Comparison of ENCODE assay signal across 21 mouse cellular contexts in the genomic region with DNA sequence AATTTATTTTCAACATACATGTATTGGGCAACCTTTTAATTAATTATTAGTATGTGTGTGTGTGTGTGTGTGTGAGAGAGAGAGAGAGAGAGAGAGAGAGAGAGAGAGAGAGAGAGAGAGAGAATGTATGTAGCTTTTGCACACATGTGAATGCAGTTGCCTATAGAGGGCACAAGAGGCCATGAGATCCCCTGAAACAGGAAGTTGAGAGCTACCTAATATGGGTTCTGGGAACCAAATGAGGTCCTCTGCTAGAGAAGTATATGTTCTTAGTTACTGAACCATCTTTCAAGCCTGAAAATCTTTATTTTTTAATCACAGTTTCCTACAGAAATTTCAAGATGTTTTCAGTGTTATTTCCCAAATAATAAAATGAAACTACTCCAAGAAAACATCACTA. TPM values are rescaled to one million over a fixed set of nuclear protein-coding genes. Genes with fewer than 3 reads are reported as not detected.
DNase-seq lines count a peak whose midpoint lies in the region; ATAC-seq and TF ChIP-seq lines count a peak whose summit lies in the region.
"Had no signal": no experiment of that assay in that cellular context is flagged by ENCODE, and none has a peak within 500 bp of the region (broad histone marks: within the 10 kb centered on the region; RNA-seq: fewer than 3 reads in every experiment).

No protein-coding gene starts in this region.

- no peaks in the 10 kb centered on the region for H3K4me1 ChIP-seq in liver, embryonic 14.5 days (replicated peaks; ENCODE audit: control insufficient read depth in 2 of 2, insufficient read depth in 2 of 2, low read length in 1 of 2)
- H3K4me1 ChIP-seq in CH12.LX (ENCODE audit: control insufficient read depth in 1 of 2, insufficient read depth in 2 of 2): peaks cover 4 to 7% of the 10 kb centered on the region in 2 experiments; a peak in 1 of 4 replicates
- no peaks in the 10 kb centered on the region for H3K4me1 ChIP-seq in cerebellum, adult 2 months (ENCODE audit: control insufficient read depth, insufficient read depth, low read length)
- H3K4me1 ChIP-seq: embryonic facial prominence, embryonic 10.5 days; forebrain, embryonic 15.5 days; hindbrain, embryonic 12.5 days; limb, embryonic 10.5 days; liver, embryonic 15.5 days; megakaryocyte, embryonic 14.5 days; neural tube, embryonic 13.5 days had no signal

- TF ChIP-seq EP300 in liver, embryonic 14.5 days (IDR thresholded peaks at IDR 0.05; ENCODE audit: low read depth): no peak
- no peak for TF ChIP-seq EP300 in CH12.LX (IDR thresholded peaks at IDR 0.05; ENCODE audit: low read length)

- no peak overlapping the region for H3K4me3 ChIP-seq in liver, embryonic 14.5 days (ENCODE audit: insufficient read depth in 1 of 2, low read depth in 2 of 2, low read length in 2 of 2)
- H3K4me3 ChIP-seq in CH12.LX (replicated peaks in 1 of 3; ENCODE audit: low read depth in 2 of 3, low read length in 2 of 3, poor library complexity in 1 of 3): no peak overlapping the region
- H3K4me3 ChIP-seq in cerebellum, adult 2 months (replicated peaks; ENCODE audit: insufficient read depth, low read depth, low read length): no peak overlapping the region
- H3K4me3 ChIP-seq: embryonic facial prominence, embryonic 10.5 days; erythroblast, embryonic 14.5 days; forebrain, embryonic 15.5 days; hindbrain, embryonic 12.5 days; limb, embryonic 10.5 days; liver, embryonic 15.5 days; megakaryocyte, embryonic 14.5 days; neural tube, embryonic 13.5 days had no signal

- no peaks in the 10 kb centered on the region for H3K9me3 ChIP-seq in liver, embryonic 14.5 days (ENCODE audit: control insufficient read depth, low read length)
- H3K9me3 ChIP-seq in CH12.LX (replicated peaks; ENCODE audit: low read length): no peaks in the 10 kb centered on the region
- H3K9me3 ChIP-seq: embryonic facial prominence, embryonic 10.5 days; forebrain, embryonic 15.5 days; hindbrain, embryonic 12.5 days; limb, embryonic 10.5 days; liver, embryonic 15.5 days; megakaryocyte, embryonic 14.5 days; neural tube, embryonic 13.5 days had no signal

- no peak for DNase-seq in liver, embryonic 14.5 days (ENCODE audit: low read depth in 3 of 3, low spot score in 3 of 3)
- no peak for DNase-seq in liver
- peak; percentile 51 for DNase-seq in A20 (ENCODE audit: low read depth, low spot score)
- DNase-seq in CH12.LX (ENCODE audit: extremely low read depth): peak; percentile 40
- DNase-seq in cerebellum, adult 2 months: no peak
- DNase-seq in frontal cortex, postnatal 25 days (ENCODE audit: low spot score in 2 of 2): no peak
- DNase-seq: adrenal gland, postnatal 10 days; cerebellum, postnatal 14 days; kidney, adult 2 months; kidney, postnatal 4 days; layer of hippocampus, postnatal 36 days; thymus, adult 2 months had no signal

- dilution Hi-C loops in CH12.LX (cut with MboI; ENCODE audit: extremely low pct_ligation_motif_present, extremely low pct_unique_long_range_greater_than_20kb, low sequenced_read_pairs): no loop called here

- H3K36me3 ChIP-seq in liver, embryonic 14.5 days (replicated peaks; ENCODE audit: control insufficient read depth, insufficient read depth, low read depth): no peaks in the 10 kb centered on the region
- H3K36me3 ChIP-seq in CH12.LX (replicated peaks in 1 of 2; ENCODE audit: control insufficient read depth in 1 of 2, insufficient read depth in 1 of 2, low read length in 1 of 2): no peaks in the 10 kb centered on the region
- H3K36me3 ChIP-seq: embryonic facial prominence, embryonic 10.5 days; forebrain, embryonic 15.5 days; hindbrain, embryonic 12.5 days; limb, embryonic 10.5 days; liver, embryonic 15.5 days had no signal

- no peaks in the 10 kb centered on the region for H3K79me2 ChIP-seq in CH12.LX (replicated peaks; ENCODE audit: control insufficient read depth, extremely low read depth, insufficient read depth, poor library complexity, severe bottlenecking)

- no peak for ATAC-seq in liver, embryonic 14.5 days (ENCODE audit: insufficient read depth)
- peak; percentile 67 for ATAC-seq in granulocyte monocyte progenitor cell, adult 5-6 weeks (replicated peaks; ENCODE audit: poor library complexity, severe bottlenecking)
- ATAC-seq: forebrain, embryonic 15.5 days had no signal

- peak; percentile 36; the same call in 1 of the 2 replicates for TF ChIP-seq CTCF in liver, embryonic 14.5 days (IDR thresholded peaks at IDR 0.05; ENCODE audit: low read depth)
- peak in 1 of 2 experiments; percentile 53; a peak in 2 of 4 replicates for TF ChIP-seq CTCF in CH12.LX (conservative IDR thresholded peaks at IDR 0.05 in 1 of 2, IDR thresholded peaks at IDR 0.05 in 1 of 2; ENCODE audit: low read depth in 2 of 2, low read length in 2 of 2)
- no peak for TF ChIP-seq CTCF in cerebellum, adult 2 months (IDR thresholded peaks at IDR 0.05; ENCODE audit: borderline replicate concordance, insufficient read depth, low read depth, low read length)

- peak; percentile 65 for TF ChIP-seq RAD21 in CH12.LX (IDR thresholded peaks at IDR 0.05; ENCODE audit: low read depth, low read length)

- no peak for TF ChIP-seq POLR2A in CH12.LX (IDR thresholded peaks at IDR 0.05; ENCODE audit: low read depth, low read length)
- TF ChIP-seq POLR2A in cerebellum, adult 2 months (IDR thresholded peaks at IDR 0.05; ENCODE audit: borderline replicate concordance, insufficient read depth, low read length): no peak

- no peak overlapping the region for H3K4me2 ChIP-seq in liver, embryonic 14.5 days (ENCODE audit: low read depth)
- no peak overlapping the region for H3K4me2 ChIP-seq in CH12.LX (ENCODE audit: insufficient read depth, low read depth, poor library complexity, severe bottlenecking)
- H3K4me2 ChIP-seq: forebrain, embryonic 15.5 days; hindbrain, embryonic 12.5 days; liver, embryonic 15.5 days; neural tube, embryonic 13.5 days had no signal

- H3K9ac ChIP-seq in liver, embryonic 14.5 days (replicated peaks): no peak overlapping the region
- no peak overlapping the region for H3K9ac ChIP-seq in CH12.LX (ENCODE audit: insufficient read depth, low read depth)
- H3K9ac ChIP-seq: forebrain, embryonic 15.5 days; hindbrain, embryonic 12.5 days; liver, embryonic 15.5 days; neural tube, embryonic 13.5 days had no signal

- in situ Hi-C loops in CH12.LX (cut with MboI; ENCODE audit: low pct_ligation_motif_present, low pct_unique_long_range_greater_than_20kb, low sequenced_read_pairs): loop anchor here (25.0 kb wide), 1 partner anchor 499 kb away; no protein-coding TSS in a partner anchor

- H3K27ac ChIP-seq in liver, embryonic 14.5 days: no peak overlapping the region
- no peak overlapping the region for H3K27ac ChIP-seq in CH12.LX (ENCODE audit: insufficient read depth, low read depth)
- no peak overlapping the region for H3K27ac ChIP-seq in cerebellum, adult 2 months (ENCODE audit: insufficient read depth, low read length)
- H3K27ac ChIP-seq: embryonic facial prominence, embryonic 10.5 days; forebrain, embryonic 15.5 days; hindbrain, embryonic 12.5 days; limb, embryonic 10.5 days; liver, embryonic 15.5 days; neural tube, embryonic 13.5 days had no signal

- no peaks in the 10 kb centered on the region for H3K27me3 ChIP-seq in liver, embryonic 14.5 days (ENCODE audit: control insufficient read depth, insufficient read depth, low read length)
- H3K27me3 ChIP-seq in CH12.LX (replicated peaks): no peaks in the 10 kb centered on the region
- H3K27me3 ChIP-seq in cerebellum, adult 2 months (ENCODE audit: control insufficient read depth, insufficient read depth, low read length): no peaks in the 10 kb centered on the region; the same call in 1 of the 2 replicates
- H3K27me3 ChIP-seq: forebrain, embryonic 15.5 days; hindbrain, embryonic 12.5 days; liver, embryonic 15.5 days; neural tube, embryonic 13.5 days had no signal

TF ChIP-seq in CH12.LX, 34 proteins besides CTCF, POLR2A, EP300 and RAD21:
- TF ChIP-seq MAX (IDR thresholded peaks at IDR 0.05; ENCODE audit: low read length) (no peak), MAZ (IDR thresholded peaks at IDR 0.05; ENCODE audit: low read depth, low read length) (no peak), SMC3 (IDR thresholded peaks at IDR 0.05; ENCODE audit: low read depth, low read length) (peak; percentile 31), KAT2A (IDR thresholded peaks at IDR 0.05; ENCODE audit: insufficient replicate concordance, low read length) (no peak)

RNA-seq across cellular contexts. Expression of a gene that starts 30.6 kb away (rescaled TPM):
- polyA plus RNA-seq in liver, embryonic 14.5 days (2012; rRNA removed): 0.08 and 0.09 TPM in 2 replicates
- 0.04 and 0.28 TPM in 2 replicates for polyA plus RNA-seq in liver, embryonic 14.5 days (2014; fragmentation: Nextera tagmentation; extraction: Ambion mirVana)
- 0.13 TPM in 1 of 2 replicates, not detected in the other for total RNA-seq in CH12.LX (2012; rRNA removed)
- total RNA-seq in CH12.LX (2014; rRNA removed): 0.03 TPM in 2 replicates
- 0.04 and 0.05 TPM in 2 replicates for polyA plus RNA-seq in CH12.LX (2012; ENCODE audit: insufficient read length, low read depth)
- total RNA-seq in granulocyte monocyte progenitor cell, adult 5-6 weeks (2014; fragmentation: Nextera tagmentation): not detected in 2 replicates
- total RNA-seq in granulocyte monocyte progenitor cell, adult 5-6 weeks (2017): not detected in 2 replicates
- 16.3 and 18.5 TPM in 2 replicates for polyA plus RNA-seq in cerebellum, adult 2 months (2012; rRNA removed)
- polyA plus RNA-seq: erythroblast, embryonic 14.5 days had no signal

Comparison
In these comparisons a context has a peak if more than half of its experiments do, and no peak if none do; other contexts are left out.
1. DNase-seq: peak in A20 (single experiment) and CH12.LX (single experiment); none in liver, embryonic 14.5 days (0 of 3), liver (single experiment), cerebellum, adult 2 months (0 of 2) and frontal cortex, postnatal 25 days (0 of 2).
2. RNA of a gene that starts 30.6 kb away (polyA plus RNA-seq): 16.3 to 18.5 TPM in cerebellum, adult 2 months; 0.04 to 0.28 TPM in liver, embryonic 14.5 days and 0.04 to 0.05 TPM in CH12.LX; every median in the first group is over 10 times any median in the second.